Mouse (Mus musculus): ENCODE measurements around the gene Atp2a1.
A peak's percentile ranks its signal among the peaks of the same experiment; 100 is the strongest.
"Not testable (repeated sequence)": the region's sequence is repeated elsewhere in the genome, so short reads cannot be mapped to it uniquely, and the experiment has no call there.

The Atp2a1 gene

GRCm38 (mm10) chr7:126463004-126463403 lies at the start of gene Atp2a1:
TSS of gene Atp2a1 (minus strand) at chr7:126463108.
- no peak for DNase-seq (ENCODE audit: low read depth, low spot score)

- DNase-seq (ENCODE audit: low read depth, low spot score), result no peak
These were observed 48.4 kb upstream of the Atp2a1 start for GRCm38 (mm10) chr7:126511287-126511686.

GRCm38 (mm10) chr7:126507126-126507778 lies 44.3 kb upstream of the Atp2a1 start:
- no peak for DNase-seq (ENCODE audit: low read depth, low spot score)

GRCm38 (mm10) chr7:126504913-126505312 lies 42.0 kb upstream of the Atp2a1 start:
- no peak for DNase-seq (ENCODE audit: low read depth, low spot score)

- DNase-seq (ENCODE audit: low read depth, low spot score), result peak; percentile 100
These were observed 40.5 kb upstream of the Atp2a1 start, which contains the start of gene Atxn2l for GRCm38 (mm10) chr7:126503273-126503878. TSS of gene Atxn2l (minus strand) at chr7:126503437.

GRCm38 (mm10) chr7:126502751-126503150 lies 39.8 kb upstream of the Atp2a1 start:
- DNase-seq (ENCODE audit: low read depth, low spot score), result no peak

GRCm38 (mm10) chr7:126502023-126502741 lies 39.3 kb upstream of the Atp2a1 start:
- DNase-seq (ENCODE audit: low read depth, low spot score), result peak; percentile 98

GRCm38 (mm10) chr7:126501684-126502022 lies 38.7 kb upstream of the Atp2a1 start:
- DNase-seq (ENCODE audit: low read depth, low spot score), result no peak

GRCm38 (mm10) chr7:126499416-126499815 lies 36.5 kb upstream of the Atp2a1 start:
- DNase-seq (ENCODE audit: low read depth, low spot score), result no peak

GRCm38 (mm10) chr7:126497966-126498365 lies 35.1 kb upstream of the Atp2a1 start:
- no peak for DNase-seq (ENCODE audit: low read depth, low spot score)

GRCm38 (mm10) chr7:126496475-126496874 lies 33.6 kb upstream of the Atp2a1 start:
- no peak for DNase-seq (ENCODE audit: low read depth, low spot score)

- DNase-seq (ENCODE audit: low read depth, low spot score), result no peak
These were observed 31.2 kb upstream of the Atp2a1 start for GRCm38 (mm10) chr7:126494120-126494519.

- DNase-seq (ENCODE audit: low read depth, low spot score), result no peak
These were observed 29.1 kb upstream of the Atp2a1 start for GRCm38 (mm10) chr7:126491973-126492372.

- DNase-seq (ENCODE audit: low read depth, low spot score), result no peak
These were observed 28.1 kb upstream of the Atp2a1 start for GRCm38 (mm10) chr7:126491005-126491404.

- not testable (repeated sequence) for DNase-seq (ENCODE audit: low read depth, low spot score)
These were observed 24.9 kb upstream of the Atp2a1 start for GRCm38 (mm10) chr7:126487617-126488385.

- peak; percentile 100 for DNase-seq (ENCODE audit: low read depth, low spot score)
These were observed 24.2 kb upstream of the Atp2a1 start, which contains the start of gene Tufm for GRCm38 (mm10) chr7:126487052-126487483. TSS of gene Tufm (plus strand) at chr7:126487361.

- peak; percentile 92 for DNase-seq (ENCODE audit: low read depth, low spot score)
These were observed 19.5 kb upstream of the Atp2a1 start for GRCm38 (mm10) chr7:126482392-126482871.

- DNase-seq (ENCODE audit: low read depth, low spot score), result peak; percentile 12
These were observed 18.8 kb upstream of the Atp2a1 start for GRCm38 (mm10) chr7:126481699-126482098.

- DNase-seq (ENCODE audit: low read depth, low spot score), result peak; percentile 96
These were observed 12.2 kb upstream of the Atp2a1 start, which contains the start of gene Sh2b1 for GRCm38 (mm10) chr7:126474993-126475581. TSS of gene Sh2b1 (minus strand) at chr7:126475424.

- DNase-seq (ENCODE audit: low read depth, low spot score), result peak; percentile 31
These were observed 11.6 kb upstream of the Atp2a1 start for GRCm38 (mm10) chr7:126474486-126474955.

GRCm38 (mm10) chr7:126473470-126474086 lies 10.7 kb upstream of the Atp2a1 start:
- DNase-seq (ENCODE audit: low read depth, low spot score), result no peak
